Mouse (Mus musculus): ENCODE measurements around the gene Gal. TPM values are rescaled to one million over a fixed set of nuclear protein-coding genes. Genes with fewer than 3 reads are reported as not detected.
A peak's percentile ranks its signal among the peaks of the same experiment; 100 is the strongest.

Gal gene
- polyA plus RNA-seq (2016; fragmentation: Nextera tagmentation; extraction: Ambion mirVana) = 0.54 and 0.81 TPM in 2 replicates

- no peaks in the 10 kb centered on the region for H3K36me3 ChIP-seq (replicated peaks)
- peaks cover 7% of the 10 kb centered on the region; the same call in 1 of the 2 replicates for H3K9me3 ChIP-seq
- peak within 1 kb of the TSS; percentile 48 for H3K4me3 ChIP-seq
- WGBS = 5% methylated on average over 37 of the region's 37 CpGs
- H3K4me1 ChIP-seq = peaks cover 10% of the 10 kb centered on the region
- peaks cover 48% of the 10 kb centered on the region for H3K27me3 ChIP-seq (ENCODE audit: poor library complexity, severe bottlenecking)
- no peak within 1 kb of the TSS for H3K27ac ChIP-seq
- DNase-seq (ENCODE audit: extremely low spot score, low spot score) = no peak
These were observed at the start of gene Gal for GRCm38 (mm10) chr19:3414268-3414733. TSS of gene Gal (minus strand) at chr19:3414544.

GRCm38 (mm10) chr19:3459986-3460385, 45.6 kb upstream of the Gal start:
- H3K27ac ChIP-seq = no peak overlapping the region
- H3K4me1 ChIP-seq = no peaks in the 10 kb centered on the region
- H3K36me3 ChIP-seq (replicated peaks) = peaks cover 100% of the 10 kb centered on the region

GRCm38 (mm10) chr19:3458331-3459099, 44.2 kb upstream of the Gal start:
- Histone ChIP-seq H3K36me3 (replicated peaks) (peaks cover 100% of the 10 kb centered on the region), H3K9me3 (no peaks in the 10 kb centered on the region), H3K4me1 (no peaks in the 10 kb centered on the region), H3K27ac (no peak overlapping the region), H3K4me3 (no peak overlapping the region), H3K27me3 (ENCODE audit: poor library complexity, severe bottlenecking) (no peaks in the 10 kb centered on the region)
- DNase-seq (ENCODE audit: extremely low spot score, low spot score) = no peak
- WGBS = 95% methylated on average over 6 of the region's 6 CpGs

More at GRCm38 (mm10) chr19:3459986-3460385, 45.6 kb upstream of the Gal start:
- DNase-seq (ENCODE audit: extremely low spot score, low spot score) = no peak
- Histone ChIP-seq H3K9me3 (no peaks in the 10 kb centered on the region), H3K4me3 (no peak overlapping the region), H3K27me3 (ENCODE audit: poor library complexity, severe bottlenecking) (no peaks in the 10 kb centered on the region)
- 92% methylated on average over 3 of the region's 3 CpGs for WGBS

- no peak overlapping the region for H3K27ac ChIP-seq
- H3K9me3 ChIP-seq = no peaks in the 10 kb centered on the region
- no peak overlapping the region for H3K4me3 ChIP-seq
- DNase-seq (ENCODE audit: extremely low spot score, low spot score) = no peak
- 98% methylated on average over 4 of the region's 4 CpGs for WGBS
- H3K4me1 ChIP-seq = no peaks in the 10 kb centered on the region
- H3K27me3 ChIP-seq (ENCODE audit: poor library complexity, severe bottlenecking) = no peaks in the 10 kb centered on the region
- H3K36me3 ChIP-seq (replicated peaks) = peaks cover 100% of the 10 kb centered on the region
These were observed 43.4 kb upstream of the Gal start for GRCm38 (mm10) chr19:3457700-3458099.

GRCm38 (mm10) chr19:3451649-3452048, 37.3 kb upstream of the Gal start:
- Histone ChIP-seq H3K4me1 (no peaks in the 10 kb centered on the region), H3K27ac (no peak overlapping the region), H3K4me3 (no peak overlapping the region), H3K9me3 (peaks cover 4% of the 10 kb centered on the region; the same call in 1 of the 2 replicates), H3K36me3 (replicated peaks) (peaks cover 40% of the 10 kb centered on the region), H3K27me3 (ENCODE audit: poor library complexity, severe bottlenecking) (no peaks in the 10 kb centered on the region)
- DNase-seq (ENCODE audit: extremely low spot score, low spot score) = no peak
- 71% methylated on average over 6 of the region's 6 CpGs for WGBS

- peaks cover 4% of the 10 kb centered on the region; the same call in 1 of the 2 replicates for H3K9me3 ChIP-seq
- H3K27me3 ChIP-seq (ENCODE audit: poor library complexity, severe bottlenecking) = no peaks in the 10 kb centered on the region
- 33% methylated on average over 6 of the region's 6 CpGs for WGBS
- no peaks in the 10 kb centered on the region for H3K4me1 ChIP-seq
- H3K4me3 ChIP-seq = no peak overlapping the region
- no peak overlapping the region for H3K27ac ChIP-seq
- peak; percentile 68 for DNase-seq (ENCODE audit: extremely low spot score, low spot score)
- H3K36me3 ChIP-seq (replicated peaks) = peaks cover 35% of the 10 kb centered on the region
These were observed 36.8 kb upstream of the Gal start for GRCm38 (mm10) chr19:3451170-3451569.

GRCm38 (mm10) chr19:3450714-3451113, 36.4 kb upstream of the Gal start:
- H3K27me3 ChIP-seq (ENCODE audit: poor library complexity, severe bottlenecking) = no peaks in the 10 kb centered on the region
- no peak overlapping the region for H3K4me3 ChIP-seq
- H3K4me1 ChIP-seq = no peaks in the 10 kb centered on the region
- H3K9me3 ChIP-seq = peaks cover 4% of the 10 kb centered on the region; the same call in 1 of the 2 replicates
- DNase-seq (ENCODE audit: extremely low spot score, low spot score) = no peak
- H3K27ac ChIP-seq = no peak overlapping the region
- peaks cover 30% of the 10 kb centered on the region for H3K36me3 ChIP-seq (replicated peaks)
- 89% methylated on average over 3 of the region's 3 CpGs for WGBS

GRCm38 (mm10) chr19:3449248-3449647, 34.9 kb upstream of the Gal start:
- Histone ChIP-seq H3K27ac (no peak overlapping the region), H3K27me3 (ENCODE audit: poor library complexity, severe bottlenecking) (no peaks in the 10 kb centered on the region), H3K4me3 (no peak overlapping the region), H3K36me3 (replicated peaks) (peaks cover 16% of the 10 kb centered on the region), H3K4me1 (no peaks in the 10 kb centered on the region), H3K9me3 (peaks cover 4% of the 10 kb centered on the region; the same call in 1 of the 2 replicates)
- 85% methylated on average over 3 of the region's 3 CpGs for WGBS
- DNase-seq (ENCODE audit: extremely low spot score, low spot score) = no peak

- Histone ChIP-seq H3K9me3 (peaks cover 4% of the 10 kb centered on the region; the same call in 1 of the 2 replicates), H3K4me1 (no peaks in the 10 kb centered on the region), H3K27me3 (ENCODE audit: poor library complexity, severe bottlenecking) (peaks cover 11% of the 10 kb centered on the region; the same call in 1 of the 2 replicates), H3K27ac (no peak overlapping the region), H3K36me3 (replicated peaks) (no peaks in the 10 kb centered on the region), H3K4me3 (no peak overlapping the region)
- 65% methylated on average over 3 of the region's 3 CpGs for WGBS
- DNase-seq (ENCODE audit: extremely low spot score, low spot score) = no peak
These were observed 33.0 kb upstream of the Gal start for GRCm38 (mm10) chr19:3447348-3447747.

- WGBS = 40% methylated on average over 10 of the region's 10 CpGs
- Histone ChIP-seq H3K4me3 (peak overlapping the region; percentile 14; the same call in 1 of the 2 replicates), H3K27me3 (ENCODE audit: poor library complexity, severe bottlenecking) (peaks cover 37% of the 10 kb centered on the region), H3K27ac (no peak overlapping the region), H3K9me3 (no peaks in the 10 kb centered on the region), H3K36me3 (replicated peaks) (no peaks in the 10 kb centered on the region), H3K4me1 (peaks cover 14% of the 10 kb centered on the region)
- DNase-seq (ENCODE audit: extremely low spot score, low spot score) = peak; percentile 30
These were observed 26.7 kb upstream of the Gal start for GRCm38 (mm10) chr19:3441092-3441491.

GRCm38 (mm10) chr19:3440667-3441066, 26.3 kb upstream of the Gal start:
- peaks cover 37% of the 10 kb centered on the region for H3K27me3 ChIP-seq (ENCODE audit: poor library complexity, severe bottlenecking)
- 43% methylated on average over 5 of the region's 5 CpGs for WGBS
- H3K27ac ChIP-seq = 0 out of 2 replicates have a peak overlapping the region, but pooled peaks have one; percentile 20
- no peaks in the 10 kb centered on the region for H3K9me3 ChIP-seq
- no peak for DNase-seq (ENCODE audit: extremely low spot score, low spot score)
- H3K4me3 ChIP-seq = peak overlapping the region; percentile 14; the same call in 1 of the 2 replicates
- H3K36me3 ChIP-seq (replicated peaks) = no peaks in the 10 kb centered on the region
- peaks cover 14% of the 10 kb centered on the region for H3K4me1 ChIP-seq

GRCm38 (mm10) chr19:3437980-3438379, 23.6 kb upstream of the Gal start:
- WGBS = 81% methylated on average over 5 of the region's 5 CpGs
- DNase-seq (ENCODE audit: extremely low spot score, low spot score) = no peak
- H3K27ac ChIP-seq = no peak overlapping the region
- H3K4me1 ChIP-seq = peaks cover 36% of the 10 kb centered on the region
- no peaks in the 10 kb centered on the region for H3K36me3 ChIP-seq (replicated peaks)
- H3K27me3 ChIP-seq (ENCODE audit: poor library complexity, severe bottlenecking) = peaks cover 32% of the 10 kb centered on the region
- H3K9me3 ChIP-seq = no peaks in the 10 kb centered on the region
- H3K4me3 ChIP-seq = no peak overlapping the region

GRCm38 (mm10) chr19:3436840-3437239, 22.5 kb upstream of the Gal start:
- Histone ChIP-seq H3K4me3 (no peak overlapping the region), H3K9me3 (no peaks in the 10 kb centered on the region), H3K27me3 (ENCODE audit: poor library complexity, severe bottlenecking) (peaks cover 22% of the 10 kb centered on the region), H3K27ac (no peak overlapping the region), H3K4me1 (peaks cover 39% of the 10 kb centered on the region), H3K36me3 (replicated peaks) (no peaks in the 10 kb centered on the region)
- 56% methylated on average over 9 of the region's 9 CpGs for WGBS
- no peak for DNase-seq (ENCODE audit: extremely low spot score, low spot score)
